Mouse (Mus musculus): Measurements from ENCODE around the gene Tns4. TPM values are rescaled to one million over a fixed set of nuclear protein-coding genes. Genes with fewer than 3 reads are reported as not detected.

Tns4 gene
- polyA plus RNA-seq, 1 experiment: 2.0 TPM

GRCm38 (mm10) chr11:99118963-99119362, 29.9 kb upstream of the Tns4 start:
- H3K4me3 ChIP-seq (ENCODE audit: insufficient read depth, low read length): no peak overlapping the region
- no peaks in the 10 kb centered on the region for H3K4me1 ChIP-seq (ENCODE audit: control insufficient read depth, insufficient read depth, low read length)
- no peak overlapping the region for H3K27ac ChIP-seq (ENCODE audit: insufficient read depth, low read depth, low read length)
- TF ChIP-seq CTCF (IDR thresholded peaks at IDR 0.05; ENCODE audit: low read depth, low read length) (no peak), POLR2A (IDR thresholded peaks at IDR 0.05; ENCODE audit: borderline replicate concordance, low read depth, low read length) (no peak)

- no peak for TF ChIP-seq CTCF (IDR thresholded peaks at IDR 0.05; ENCODE audit: low read depth, low read length)
- TF ChIP-seq POLR2A (IDR thresholded peaks at IDR 0.05; ENCODE audit: borderline replicate concordance, low read depth, low read length): no peak
- Histone ChIP-seq H3K4me1 (ENCODE audit: control insufficient read depth, insufficient read depth, low read length) (no peaks in the 10 kb centered on the region), H3K4me3 (ENCODE audit: insufficient read depth, low read length) (no peak overlapping the region), H3K27ac (ENCODE audit: insufficient read depth, low read depth, low read length) (no peak overlapping the region)
These were observed 29.3 kb upstream of the Tns4 start for GRCm38 (mm10) chr11:99118420-99118819.

GRCm38 (mm10) chr11:99117907-99118306, 28.8 kb upstream of the Tns4 start:
- no peak for TF ChIP-seq CTCF (IDR thresholded peaks at IDR 0.05; ENCODE audit: low read depth, low read length)
- no peak for TF ChIP-seq POLR2A (IDR thresholded peaks at IDR 0.05; ENCODE audit: borderline replicate concordance, low read depth, low read length)
- Histone ChIP-seq H3K4me3 (ENCODE audit: insufficient read depth, low read length) (no peak overlapping the region), H3K27ac (ENCODE audit: insufficient read depth, low read depth, low read length) (no peak overlapping the region), H3K4me1 (ENCODE audit: control insufficient read depth, insufficient read depth, low read length) (no peaks in the 10 kb centered on the region)

GRCm38 (mm10) chr11:99115940-99116339, 26.8 kb upstream of the Tns4 start:
- TF ChIP-seq POLR2A (IDR thresholded peaks at IDR 0.05; ENCODE audit: borderline replicate concordance, low read depth, low read length) (no peak), CTCF (IDR thresholded peaks at IDR 0.05; ENCODE audit: low read depth, low read length) (no peak)
- no peak overlapping the region for H3K4me3 ChIP-seq (ENCODE audit: insufficient read depth, low read length)
- no peak overlapping the region for H3K27ac ChIP-seq (ENCODE audit: insufficient read depth, low read depth, low read length)
- H3K4me1 ChIP-seq (ENCODE audit: control insufficient read depth, insufficient read depth, low read length): no peaks in the 10 kb centered on the region

GRCm38 (mm10) chr11:99113111-99113510, 24.0 kb upstream of the Tns4 start:
- Histone ChIP-seq H3K4me3 (ENCODE audit: insufficient read depth, low read length) (no peak overlapping the region), H3K27ac (ENCODE audit: insufficient read depth, low read depth, low read length) (no peak overlapping the region), H3K4me1 (ENCODE audit: control insufficient read depth, insufficient read depth, low read length) (no peaks in the 10 kb centered on the region)
- TF ChIP-seq CTCF (IDR thresholded peaks at IDR 0.05; ENCODE audit: low read depth, low read length) (no peak), POLR2A (IDR thresholded peaks at IDR 0.05; ENCODE audit: borderline replicate concordance, low read depth, low read length) (no peak)

- TF ChIP-seq POLR2A (IDR thresholded peaks at IDR 0.05; ENCODE audit: borderline replicate concordance, low read depth, low read length) (no peak), CTCF (IDR thresholded peaks at IDR 0.05; ENCODE audit: low read depth, low read length) (no peak)
- no peak overlapping the region for H3K4me3 ChIP-seq (ENCODE audit: insufficient read depth, low read length)
- H3K27ac ChIP-seq (ENCODE audit: insufficient read depth, low read depth, low read length): no peak overlapping the region
- H3K4me1 ChIP-seq (ENCODE audit: control insufficient read depth, insufficient read depth, low read length): no peaks in the 10 kb centered on the region
These were observed 23.6 kb upstream of the Tns4 start for GRCm38 (mm10) chr11:99112700-99113099.

GRCm38 (mm10) chr11:99111631-99112030, 22.5 kb upstream of the Tns4 start:
- Histone ChIP-seq H3K4me3 (ENCODE audit: insufficient read depth, low read length) (no peak overlapping the region), H3K4me1 (ENCODE audit: control insufficient read depth, insufficient read depth, low read length) (no peaks in the 10 kb centered on the region), H3K27ac (ENCODE audit: insufficient read depth, low read depth, low read length) (no peak overlapping the region)
- TF ChIP-seq POLR2A (IDR thresholded peaks at IDR 0.05; ENCODE audit: borderline replicate concordance, low read depth, low read length) (no peak), CTCF (IDR thresholded peaks at IDR 0.05; ENCODE audit: low read depth, low read length) (no peak)

- H3K27ac ChIP-seq (ENCODE audit: insufficient read depth, low read depth, low read length): no peak overlapping the region
- TF ChIP-seq POLR2A (IDR thresholded peaks at IDR 0.05; ENCODE audit: borderline replicate concordance, low read depth, low read length) (no peak), CTCF (IDR thresholded peaks at IDR 0.05; ENCODE audit: low read depth, low read length) (no peak)
- no peak overlapping the region for H3K4me3 ChIP-seq (ENCODE audit: insufficient read depth, low read length)
- no peaks in the 10 kb centered on the region for H3K4me1 ChIP-seq (ENCODE audit: control insufficient read depth, insufficient read depth, low read length)
These were observed 22.0 kb upstream of the Tns4 start for GRCm38 (mm10) chr11:99111155-99111554.

- Histone ChIP-seq H3K4me1 (ENCODE audit: control insufficient read depth, insufficient read depth, low read length) (no peaks in the 10 kb centered on the region), H3K4me3 (ENCODE audit: insufficient read depth, low read length) (no peak overlapping the region), H3K27ac (ENCODE audit: insufficient read depth, low read depth, low read length) (no peak overlapping the region)
- TF ChIP-seq POLR2A (IDR thresholded peaks at IDR 0.05; ENCODE audit: borderline replicate concordance, low read depth, low read length) (no peak), CTCF (IDR thresholded peaks at IDR 0.05; ENCODE audit: low read depth, low read length) (0 out of 2 replicates have a peak, but pooled peaks have one; percentile 7)
These were observed 21.4 kb upstream of the Tns4 start for GRCm38 (mm10) chr11:99110370-99111110.

- no peak for TF ChIP-seq CTCF (IDR thresholded peaks at IDR 0.05; ENCODE audit: low read depth, low read length)
- TF ChIP-seq POLR2A (IDR thresholded peaks at IDR 0.05; ENCODE audit: borderline replicate concordance, low read depth, low read length): no peak
- Histone ChIP-seq H3K27ac (ENCODE audit: insufficient read depth, low read depth, low read length) (no peak overlapping the region), H3K4me1 (ENCODE audit: control insufficient read depth, insufficient read depth, low read length) (no peaks in the 10 kb centered on the region), H3K4me3 (ENCODE audit: insufficient read depth, low read length) (no peak overlapping the region)
These were observed 19.2 kb upstream of the Tns4 start for GRCm38 (mm10) chr11:99108296-99108695.

Measured in bone marrow macrophage, adult 2 months (primary cell).